Mouse (Mus musculus) myocyte (in vitro differentiated cells): Measurements from ENCODE around the gene Dlg2. TPM values are rescaled to one million over a fixed set of nuclear protein-coding genes. Genes with fewer than 3 reads are reported as not detected.
A peak's percentile ranks its signal among the peaks of the same experiment; 100 is the strongest.

Experiments used
- H3K27me3 ChIP-seq: one replicate; pipeline ENCODE4 v1.6.1; 2011; ENCODE audit not compliant: control insufficient read depth, insufficient read depth, insufficient read length
- H3K36me3 ChIP-seq: one replicate; pipeline ENCODE4 v1.6.1; 2011; ENCODE audit not compliant: control insufficient read depth, insufficient read depth
- H3K4me2 ChIP-seq: one replicate; pipeline ENCODE4 v1.6.1; 2011; ENCODE audit warnings: low read depth, control low read depth
- H3K4me3 ChIP-seq: one replicate; pipeline ENCODE4 v1.5.1; 2011; ENCODE audit warnings: mild to moderate bottlenecking, control low read depth, moderate library complexity
- H3K79me2 ChIP-seq: one replicate; pipeline ENCODE4 v1.6.1; 2011; ENCODE audit not compliant: control insufficient read depth, insufficient read depth
- H3ac ChIP-seq: one replicate; pipeline ENCODE4 v1.6.1; 2011; ENCODE audit not compliant: control insufficient read depth, insufficient read length
- CEBPB ChIP-seq: IDR thresholded peaks from 2 replicates; pipeline ENCODE4 v1.6.1; 2011; ENCODE audit warnings: mild to moderate bottlenecking, moderate library complexity; ENCODE audit not compliant: poor library complexity, insufficient read depth, severe bottlenecking
- E2F4 ChIP-seq: IDR thresholded peaks from one replicate; pipeline ENCODE4 v1.6.1; 2011; ENCODE audit warnings: mild to moderate bottlenecking, control low read depth, moderate library complexity; ENCODE audit not compliant: insufficient read depth
- MAX ChIP-seq: IDR thresholded peaks from one replicate; pipeline ENCODE4 v1.6.1; 2011; ENCODE audit warnings: low read depth, mild to moderate bottlenecking, control low read depth
- MYOD1 ChIP-seq, 3 experiments: IDR thresholded peaks; one replicate each; pipeline ENCODE4 v1.6.1; 2011; ENCODE audit warnings: control low read depth in 2 of 3, low read depth in 2 of 3, mild to moderate bottlenecking in 2 of 3, moderate library complexity in 1 of 3; ENCODE audit not compliant: insufficient read length in 2 of 3, control insufficient read depth in 1 of 3
- MYOG ChIP-seq, 3 experiments: IDR thresholded peaks; one replicate each; pipeline ENCODE4 v1.6.1; 2011; ENCODE audit warnings: control low read depth in 2 of 3, low read depth in 2 of 3, mild to moderate bottlenecking in 2 of 3; ENCODE audit not compliant: insufficient read length in 2 of 3, control insufficient read depth in 1 of 3, insufficient read depth in 1 of 3
- POLR2A ChIP-seq: IDR thresholded peaks from one replicate; pipeline ENCODE4 v1.6.1; 2011; ENCODE audit warnings: low read depth, mild to moderate bottlenecking, control low read depth, moderate library complexity; ENCODE audit not compliant: insufficient read length
- POLR2AphosphoS2 ChIP-seq: IDR thresholded peaks from one replicate; pipeline ENCODE4 v1.6.1; 2011; ENCODE audit warnings: low read depth, control low read depth; ENCODE audit not compliant: insufficient read length
- REST ChIP-seq: IDR thresholded peaks from one replicate; pipeline ENCODE4 v1.6.1; 2011; ENCODE audit warnings: mild to moderate bottlenecking, control low read depth, moderate library complexity; ENCODE audit not compliant: insufficient read depth, insufficient read length
- SRF ChIP-seq: IDR thresholded peaks from one replicate; pipeline ENCODE4 v1.6.1; 2011; ENCODE audit warnings: low read depth; ENCODE audit not compliant: control insufficient read depth, insufficient read length
- TCF12 ChIP-seq: IDR thresholded peaks from one replicate; pipeline ENCODE4 v1.6.1; 2011; ENCODE audit warnings: mild to moderate bottlenecking, control low read depth; ENCODE audit not compliant: poor library complexity, insufficient read depth, severe bottlenecking
- TCF3 ChIP-seq: IDR thresholded peaks from one replicate; pipeline ENCODE4 v1.6.1; 2011; ENCODE audit warnings: low read depth, control low read depth; ENCODE audit not compliant: insufficient read length
- USF1 ChIP-seq: IDR thresholded peaks from one replicate; pipeline ENCODE4 v1.6.1; 2011; ENCODE audit warnings: low read depth, mild to moderate bottlenecking, control low read depth, moderate library complexity
- polyA plus RNA-seq: library from polyadenylated mRNA; unstranded; fragments of >200 nt; fragmentation: generic; extraction: Trizol; gene quantifications from one replicate; pipeline ENCODE4 v1.2.1, GENCODE M21; 2012; ENCODE audit warnings: missing spikeins

Gene Dlg2
- polyA plus RNA-seq, 1 experiment = 0.65 TPM

DNA sequence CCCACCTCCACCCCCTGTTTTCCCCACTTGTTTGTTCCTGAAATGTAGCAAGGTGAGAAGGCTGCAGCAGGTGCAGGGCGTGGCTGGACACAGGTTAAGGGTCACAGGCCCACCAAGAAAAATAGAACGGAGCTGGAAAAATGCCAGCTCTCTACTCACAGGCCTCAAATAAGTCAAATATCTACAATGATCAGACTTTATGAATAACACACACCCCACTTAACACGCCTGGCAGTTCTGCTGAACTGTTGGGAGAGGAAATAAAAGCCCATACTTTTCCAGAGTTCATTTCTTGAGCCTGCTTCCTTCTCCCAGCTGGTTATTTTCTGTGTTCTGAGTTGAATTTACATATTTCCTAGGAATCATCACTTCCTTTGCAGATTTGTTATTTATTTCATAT lies 967.4 kb downstream of the Dlg2 start:
- Histone ChIP-seq H3K79me2 (no peaks in the 10 kb centered on the region), H3K36me3 (no peaks in the 10 kb centered on the region), H3K4me2 (no peak overlapping the region), H3K27me3 (no peaks in the 10 kb centered on the region), H3K4me3 (no peak overlapping the region), H3ac (no peak overlapping the region)
- no peak for TF ChIP-seq MYOG (IDR thresholded peaks at IDR 0.05; ENCODE audit: control insufficient read depth in 1 of 3, insufficient read depth in 1 of 3, insufficient read length in 2 of 3, low read depth in 2 of 3)
- TF ChIP-seq POLR2AphosphoS2 = no peak
- no peak for TF ChIP-seq TCF3
- no peak for TF ChIP-seq REST
- TF ChIP-seq USF1 = no peak
- no peak for TF ChIP-seq CEBPB
- no peak for TF ChIP-seq MYOD1 (IDR thresholded peaks at IDR 0.05; ENCODE audit: control insufficient read depth in 1 of 3, insufficient read length in 2 of 3, low read depth in 2 of 3)
- no peak for TF ChIP-seq E2F4
- no peak for TF ChIP-seq MAX
- TF ChIP-seq SRF = no peak
- TF ChIP-seq TCF12 = no peak
- TF ChIP-seq POLR2A = no peak

DNA sequence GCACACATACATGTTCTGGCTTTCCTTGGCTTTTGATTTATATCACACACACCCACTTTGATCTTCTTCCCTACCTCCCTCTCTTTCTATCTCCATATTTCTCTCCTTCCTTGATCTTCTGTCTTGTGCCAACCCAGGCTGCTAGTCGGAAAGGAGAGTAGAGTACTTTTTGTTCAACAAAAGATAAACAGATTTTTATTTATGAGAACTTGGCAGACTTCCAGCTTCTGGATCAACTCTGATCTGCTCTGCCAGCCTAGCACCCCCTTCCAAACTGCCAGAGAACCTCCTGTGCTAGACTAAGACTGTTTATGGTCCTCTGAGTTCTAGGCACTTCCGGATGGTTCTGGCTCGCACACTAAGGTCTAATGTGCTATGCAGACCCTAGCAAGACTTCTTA lies 968.3 kb downstream of the Dlg2 start:
- Histone ChIP-seq H3K27me3 (no peaks in the 10 kb centered on the region), H3K36me3 (no peaks in the 10 kb centered on the region), H3ac (no peak overlapping the region), H3K79me2 (no peaks in the 10 kb centered on the region), H3K4me3 (no peak overlapping the region), H3K4me2 (no peak overlapping the region)
- TF ChIP-seq SRF (no peak), TCF3 (no peak), CEBPB (no peak), TCF12 (no peak), MYOD1 (IDR thresholded peaks at IDR 0.05; ENCODE audit: control insufficient read depth in 1 of 3, insufficient read length in 2 of 3, low read depth in 2 of 3) (no peak), E2F4 (no peak), MAX (no peak), MYOG (IDR thresholded peaks at IDR 0.05; ENCODE audit: control insufficient read depth in 1 of 3, insufficient read depth in 1 of 3, insufficient read length in 2 of 3, low read depth in 2 of 3) (no peak), POLR2AphosphoS2 (no peak), POLR2A (no peak), REST (no peak), USF1 (no peak)

DNA sequence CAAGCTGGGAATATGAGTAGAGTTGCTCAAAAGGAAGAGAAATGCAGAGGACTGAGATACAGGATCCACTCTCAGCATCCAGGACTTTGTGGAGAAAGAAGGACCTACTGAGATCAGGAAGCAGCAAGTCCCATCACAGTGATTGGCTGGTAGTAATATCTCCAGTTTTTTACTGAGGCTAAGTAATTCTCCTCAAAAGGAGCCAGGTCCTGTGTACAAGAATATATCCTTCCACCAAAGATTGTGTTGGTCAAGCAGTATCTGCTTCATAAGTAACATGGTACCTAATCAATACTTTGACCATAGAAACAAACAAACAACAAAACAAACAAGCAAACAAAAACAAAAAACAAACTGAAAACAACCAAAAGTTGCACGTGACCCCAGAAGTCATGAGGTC lies 980.3 kb downstream of the Dlg2 start:
- Histone ChIP-seq H3ac (no peak overlapping the region), H3K4me2 (no peak overlapping the region), H3K79me2 (no peaks in the 10 kb centered on the region), H3K27me3 (no peaks in the 10 kb centered on the region), H3K4me3 (no peak overlapping the region), H3K36me3 (no peaks in the 10 kb centered on the region)
- no peak for TF ChIP-seq MYOG (IDR thresholded peaks at IDR 0.05; ENCODE audit: control insufficient read depth in 1 of 3, insufficient read depth in 1 of 3, insufficient read length in 2 of 3, low read depth in 2 of 3)
- TF ChIP-seq TCF12 = no peak
- no peak for TF ChIP-seq POLR2A
- TF ChIP-seq SRF = no peak
- no peak for TF ChIP-seq CEBPB
- no peak for TF ChIP-seq USF1
- TF ChIP-seq REST = no peak
- TF ChIP-seq MAX = no peak
- no peak for TF ChIP-seq E2F4

DNA sequence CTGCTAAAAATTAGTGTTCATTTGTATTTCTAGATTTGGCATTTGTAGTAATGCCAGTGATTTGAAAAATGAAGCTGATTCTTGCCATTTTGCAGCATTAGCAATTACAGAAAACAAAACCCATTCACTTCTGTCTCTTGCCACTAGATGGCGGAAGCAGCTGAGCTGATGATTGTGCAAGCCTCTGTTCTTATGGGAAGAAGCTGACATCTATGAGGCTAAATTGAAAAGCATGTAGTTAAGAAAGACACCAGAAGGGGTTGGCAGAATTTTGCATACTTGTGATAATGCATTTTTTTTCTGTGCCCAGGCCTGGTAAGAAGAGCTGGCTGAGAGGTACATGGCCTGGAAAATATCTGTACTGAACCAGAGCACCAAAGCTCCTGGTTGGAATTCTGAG lies 980.7 kb downstream of the Dlg2 start:
- Histone ChIP-seq H3K4me3 (no peak overlapping the region), H3K4me2 (no peak overlapping the region), H3K36me3 (no peaks in the 10 kb centered on the region), H3K27me3 (no peaks in the 10 kb centered on the region), H3K79me2 (no peaks in the 10 kb centered on the region), H3ac (no peak overlapping the region)
- TF ChIP-seq CEBPB (peak; percentile 68; the same call in 1 of the 2 replicates), POLR2AphosphoS2 (no peak)

DNA sequence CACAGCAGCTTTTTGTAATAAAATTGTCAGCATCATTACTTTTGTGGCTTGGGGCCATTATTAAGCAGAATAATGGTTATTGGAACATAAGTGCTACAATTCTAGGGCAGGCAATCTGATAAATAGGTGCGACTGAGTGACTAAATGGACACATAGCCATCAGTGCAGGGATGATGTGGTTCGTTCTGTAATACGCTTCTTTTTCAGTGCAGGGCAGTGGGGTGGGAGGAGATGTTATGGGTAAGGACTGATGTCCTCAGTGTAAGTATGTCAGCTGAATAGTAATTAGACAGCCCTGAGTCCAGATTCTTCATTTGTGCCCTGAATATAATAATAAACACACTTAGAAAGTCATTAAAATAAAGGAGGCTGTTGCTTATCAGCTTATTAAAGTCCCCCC lies 984.9 kb downstream of the Dlg2 start:
- Histone ChIP-seq H3K4me2 (no peak overlapping the region), H3K36me3 (no peaks in the 10 kb centered on the region), H3K4me3 (no peak overlapping the region), H3K27me3 (no peaks in the 10 kb centered on the region), H3K79me2 (no peaks in the 10 kb centered on the region), H3ac (no peak overlapping the region)
- TF ChIP-seq TCF12 (no peak), SRF (no peak), MAX (no peak), POLR2A (no peak), REST (no peak), USF1 (no peak), TCF3 (no peak), E2F4 (no peak), CEBPB (no peak), MYOD1 (IDR thresholded peaks at IDR 0.05; ENCODE audit: control insufficient read depth in 1 of 3, insufficient read length in 2 of 3, low read depth in 2 of 3) (no peak), POLR2AphosphoS2 (no peak), MYOG (IDR thresholded peaks at IDR 0.05; ENCODE audit: control insufficient read depth in 1 of 3, insufficient read depth in 1 of 3, insufficient read length in 2 of 3, low read depth in 2 of 3) (no peak)
